Mouse (Mus musculus) E14TG2a.4 (cell line): ENCODE measurements around the gene Wdtc1.

Source experiments
- CTCF ChIP-seq: conservative IDR thresholded peaks from 2 replicates; pipeline ENCODE4 v1.5.1; 2014; ENCODE audit warnings: low read length
- NANOG ChIP-seq: IDR thresholded peaks from 2 replicates; pipeline ENCODE4 v1.6.1; 2014; ENCODE audit warnings: borderline replicate concordance, low read length, mixed read lengths
- POU5F1 ChIP-seq: IDR thresholded peaks from 2 replicates; pipeline ENCODE4 v1.6.1; 2014; ENCODE audit warnings: low read length, borderline replicate concordance

- TF ChIP-seq CTCF (no peak), POU5F1 (no peak), NANOG (no peak)
Measured at GRCm38 (mm10) chr4:133305825-133306224, 47.5 kb downstream of the Wdtc1 start.
